Mouse (Mus musculus): ENCODE measurements around the gene Cd3g. TPM values are rescaled to one million over a fixed set of nuclear protein-coding genes. Genes with fewer than 3 reads are reported as not detected.

The Cd3g gene
- total RNA-seq (2023), result 393 TPM

GRCm38 (mm10) chr9:44980242-44980641, at the start of gene Cd3g:
Gene Cd3g (minus strand): TSS chr9:44980431.

GRCm38 (mm10) chr9:45009180-45010078, 29.2 kb upstream of the Cd3g start, which contains the start of gene Cd3e:
Gene Cd3e (minus strand): TSS chr9:45009627.

DNA sequence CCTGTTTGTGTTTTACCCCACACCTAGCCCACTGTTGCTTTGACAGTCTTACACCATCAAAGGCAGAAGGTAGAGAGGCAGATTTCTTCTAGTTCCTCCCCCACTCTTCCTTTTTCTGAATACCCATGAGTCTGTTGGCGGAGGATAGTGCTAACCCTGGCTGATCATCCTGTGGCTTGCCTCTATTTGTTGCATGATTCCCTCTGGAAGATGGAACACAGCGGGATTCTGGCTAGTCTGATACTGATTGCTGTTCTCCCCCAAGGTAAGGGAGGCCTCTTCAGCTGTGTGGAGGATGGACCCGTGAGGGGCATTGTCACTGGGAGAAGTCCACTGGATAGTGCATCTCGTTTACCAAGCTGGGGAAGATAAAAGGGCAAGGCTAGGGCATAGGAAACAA, 1.4 kb upstream of the Cd3g start, which contains the start of gene Cd3d:
Cd3d (plus strand) TSS at position 111 of the 400 bp plus-strand sequence.

DNA sequence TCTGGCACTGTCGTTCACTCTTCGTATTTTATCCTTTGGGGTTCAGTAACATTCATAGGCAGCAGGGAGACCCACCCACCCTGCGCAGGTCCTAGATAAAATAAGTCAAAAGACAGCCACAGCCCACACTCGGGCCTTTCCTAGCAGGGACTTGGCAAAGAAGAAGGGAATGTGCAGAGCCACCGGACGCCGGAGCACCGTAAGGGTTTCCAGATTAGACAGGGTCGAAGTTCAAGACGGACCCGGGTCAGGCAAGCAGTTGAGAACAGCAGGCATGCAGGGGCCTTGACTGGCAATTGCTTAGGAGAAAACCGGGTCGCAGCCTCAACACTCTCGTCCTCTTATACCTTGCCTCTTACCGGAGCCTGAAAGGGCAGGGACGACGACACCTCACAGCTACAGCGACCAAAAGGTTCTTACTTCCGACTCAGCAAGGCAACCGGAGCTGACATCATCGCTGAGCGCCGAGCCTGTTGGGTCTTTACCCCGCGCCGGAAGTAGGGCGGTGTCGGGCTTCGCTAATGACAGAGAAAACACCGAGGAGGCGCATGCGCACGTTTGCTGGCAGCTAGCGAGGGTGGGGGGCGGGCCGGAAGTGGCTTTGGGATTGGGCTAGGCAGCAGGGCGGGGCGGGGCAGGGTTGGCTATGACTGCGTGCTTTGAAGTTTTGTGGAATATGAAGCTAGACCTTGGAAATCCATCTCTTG, 15.0 kb downstream of the Cd3g start, which contains the start of gene Ube4a:
Ube4a (minus strand) TSS at position 475 of the 707 bp plus-strand sequence.

DNA sequence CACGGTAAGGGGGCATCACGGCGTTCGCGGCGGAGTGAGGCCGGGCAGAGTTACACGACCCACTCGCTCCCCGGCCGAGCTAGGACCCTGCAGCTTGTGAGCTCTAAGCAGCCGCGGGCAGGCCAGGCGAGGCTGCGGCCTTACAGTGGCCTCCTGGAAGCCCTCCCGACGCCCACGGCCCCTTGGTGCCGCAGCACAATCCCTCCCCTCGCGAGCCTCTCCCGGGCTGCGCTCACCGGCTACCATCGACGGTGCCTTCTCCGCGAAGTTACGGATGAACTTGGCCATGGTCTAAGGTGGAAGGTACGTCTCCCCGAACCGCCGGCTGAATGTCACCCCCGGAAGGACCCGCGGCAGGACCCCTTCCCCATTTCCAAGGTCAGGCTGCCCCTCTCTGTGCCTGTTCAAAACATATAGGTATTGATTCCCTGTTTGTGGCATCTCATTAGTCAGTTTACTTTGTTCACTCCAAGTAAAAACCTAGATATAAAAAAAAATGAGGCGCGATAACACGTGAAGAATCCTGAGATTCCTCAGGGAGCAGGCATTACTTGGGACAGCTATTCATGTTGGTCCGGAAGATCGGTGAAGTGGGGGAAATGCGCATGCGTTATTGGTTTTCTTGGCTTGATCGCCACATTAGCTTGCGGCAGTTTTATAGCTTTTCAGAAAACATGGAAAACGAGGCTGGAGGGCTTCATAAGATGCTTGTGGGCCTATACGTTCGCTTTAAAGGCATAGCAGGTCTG, 59.7 kb downstream of the Cd3g start, which contains the start of gene Atp5l:
Atp5l (minus strand) TSS at position 369 of the 749 bp plus-strand sequence.

Other genes with a start within 250 kb of the Cd3g start
- gene Phldb1, start 245.2 kb downstream of the Cd3g start, total RNA-seq (2023), result 1.8 TPM
- gene Arcn1, start 212.6 kb downstream of the Cd3g start, total RNA-seq (2023), result 145 TPM
- 61.6 TPM for gene Ift46, start 212.5 kb downstream of the Cd3g start, total RNA-seq (2023)
- gene Tmem25, start 181.1 kb downstream of the Cd3g start, total RNA-seq (2023), result 1.6 TPM
- 2.9 TPM for gene Ttc36, start 177.4 kb downstream of the Cd3g start, total RNA-seq (2023)
- gene Kmt2a, start 99.1 kb downstream of the Cd3g start, total RNA-seq (2023), result 152 TPM
- gene Atp5l, start 59.7 kb downstream of the Cd3g start, total RNA-seq (2023), result 136 TPM
- 94.2 TPM for gene Ube4a, start 14.8 kb downstream of the Cd3g start, total RNA-seq (2023)
- 357 TPM for gene Cd3d, start 1.4 kb upstream of the Cd3g start, total RNA-seq (2023)
- 690 TPM for gene Cd3e, start 29.2 kb upstream of the Cd3g start, total RNA-seq (2023)
- gene Mpzl2, start 59.4 kb upstream of the Cd3g start, total RNA-seq (2023), result 0.26 TPM
- gene Mpzl3, start 74.8 kb upstream of the Cd3g start, total RNA-seq (2023), result 19.8 TPM
- gene Jaml, start 98.8 kb upstream of the Cd3g start, total RNA-seq (2023), result 6.9 TPM
- gene Scn2b, start 137.4 kb upstream of the Cd3g start, total RNA-seq (2023), result 0.15 TPM
- gene Scn4b, start 158.0 kb upstream of the Cd3g start, total RNA-seq (2023), result not detected
- gene BC049352, start 201.6 kb upstream of the Cd3g start, total RNA-seq (2023), result not detected
- gene Tmprss4, start 223.7 kb upstream of the Cd3g start, total RNA-seq (2023), result not detected

Data from CD4-positive naive resting alpha-beta T cell, adult 76 days (primary cell).